Mouse (Mus musculus): Measurements from ENCODE around the gene Ifitm6.
"Not testable (repeated sequence)": the region's sequence is repeated elsewhere in the genome, so short reads cannot be mapped to it uniquely, and the experiment has no call there.

Gene Ifitm6

GRCm38 (mm10) chr7:140971479-140972171, 46.1 kb downstream of the Ifitm6 start:
- in situ Hi-C loops (cut with MboI): no loop called here

- in situ Hi-C loops (cut with MboI): no loop called here
Measured at GRCm38 (mm10) chr7:140970931-140971330, 46.8 kb downstream of the Ifitm6 start.

GRCm38 (mm10) chr7:140968710-140969109, 49.0 kb downstream of the Ifitm6 start:
- in situ Hi-C loops (cut with MboI): not testable (repeated sequence)

- in situ Hi-C loops (cut with MboI): no loop called here
Measured at GRCm38 (mm10) chr7:140967862-140968591, 49.7 kb downstream of the Ifitm6 start.

GRCm38 (mm10) chr7:140966921-140967320, 50.8 kb downstream of the Ifitm6 start, which contains the start of gene Ifitm1:
TSS of gene Ifitm1 (plus strand) at chr7:140967221.
- in situ Hi-C loops (cut with MboI): no loop called here

Measured in mature B cell (primary cell).